Mouse (Mus musculus): ENCODE measurements at regions not wholly inside any gene's neighbourhood (a gene's known extent, or its start where the extent isn't known, plus 50 kb on each side); places are given as distances from the start of the nearest gene placed in this dataset.
A peak's percentile ranks its signal among the peaks of the same experiment; 100 is the strongest.
"Not testable (repeated sequence)": the region's sequence is repeated elsewhere in the genome, so short reads cannot be mapped to it uniquely, and the experiment has no call there.

- DNase-seq: not testable (repeated sequence)
Measured at GRCm38 (mm10) chr6:47679946-47680345, 84.8 kb upstream of the Ezh2 start.

DNA sequence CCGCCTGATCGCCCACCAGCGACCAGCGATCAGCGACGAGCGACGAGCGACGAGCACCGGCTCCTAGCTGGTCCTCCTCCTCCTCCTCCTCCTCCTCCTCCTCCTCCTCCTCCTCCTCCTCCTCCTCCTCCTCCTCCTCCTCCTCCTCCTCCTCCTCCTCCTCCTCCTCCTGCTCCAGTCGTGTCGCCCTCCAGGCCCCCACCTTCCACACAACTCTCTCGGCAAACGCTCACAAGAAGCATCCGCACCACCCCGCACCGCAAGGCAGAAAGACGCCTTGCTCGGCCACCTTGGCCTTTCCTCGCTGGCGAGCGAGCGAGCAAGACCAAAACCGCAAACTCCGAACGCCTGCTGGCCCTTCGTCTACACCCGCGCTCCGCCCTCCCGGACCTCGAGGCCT lies 77.6 kb upstream of the Ezh2 start:
- DNase-seq: peak; percentile 22

GRCm38 (mm10) chr6:47652880-47653279 lies 57.7 kb upstream of the Ezh2 start:
- DNase-seq: peak; percentile 16

GRCm38 (mm10) chr6:47651385-47651718 lies 56.2 kb upstream of the Ezh2 start:
- DNase-seq: not testable (repeated sequence)

DNA sequence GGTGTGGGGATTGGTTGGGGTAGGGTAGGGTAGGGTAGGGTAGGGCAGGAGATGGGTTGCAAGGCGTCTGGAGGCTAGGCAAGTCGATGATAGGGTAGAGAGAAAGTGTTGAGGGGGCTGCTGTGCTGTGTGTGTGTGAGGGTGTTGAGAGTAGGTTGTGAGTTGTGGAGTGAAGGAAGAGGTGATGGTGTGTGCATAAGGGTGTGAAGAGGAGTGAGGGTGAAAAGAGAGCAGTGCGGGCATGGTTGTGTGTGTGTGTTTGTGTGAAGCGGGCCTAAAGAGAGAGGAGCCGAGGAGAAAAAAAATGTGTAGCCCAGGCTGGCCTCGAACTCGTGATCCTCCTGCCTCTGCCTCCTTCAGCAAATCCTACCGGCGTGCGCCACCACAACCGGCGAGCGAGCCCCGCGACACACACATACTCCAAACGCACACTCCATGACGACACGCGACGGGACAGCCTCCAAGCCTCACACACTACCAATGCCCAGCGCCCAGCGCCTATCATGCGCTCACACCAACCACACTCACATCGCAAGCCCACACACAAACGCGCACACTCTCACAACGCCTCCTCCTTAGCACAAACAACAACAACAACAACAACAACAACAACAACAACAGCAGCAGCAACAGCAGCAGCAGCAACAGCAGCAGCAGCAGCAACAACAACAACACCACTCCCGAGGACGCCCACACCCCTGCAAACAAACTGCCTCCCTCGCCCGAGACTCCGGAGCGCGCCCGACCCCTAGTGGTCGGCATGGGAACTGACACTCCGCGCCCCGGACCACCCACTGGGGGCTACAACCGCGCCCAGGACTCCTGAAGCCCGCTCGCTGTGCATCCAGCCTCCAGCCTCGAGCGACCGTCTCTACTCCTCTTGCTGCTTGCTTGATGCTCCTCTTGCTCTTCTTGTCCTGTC lies 55.6 kb upstream of the Ezh2 start:
- DNase-seq: peak; percentile 97

DNA sequence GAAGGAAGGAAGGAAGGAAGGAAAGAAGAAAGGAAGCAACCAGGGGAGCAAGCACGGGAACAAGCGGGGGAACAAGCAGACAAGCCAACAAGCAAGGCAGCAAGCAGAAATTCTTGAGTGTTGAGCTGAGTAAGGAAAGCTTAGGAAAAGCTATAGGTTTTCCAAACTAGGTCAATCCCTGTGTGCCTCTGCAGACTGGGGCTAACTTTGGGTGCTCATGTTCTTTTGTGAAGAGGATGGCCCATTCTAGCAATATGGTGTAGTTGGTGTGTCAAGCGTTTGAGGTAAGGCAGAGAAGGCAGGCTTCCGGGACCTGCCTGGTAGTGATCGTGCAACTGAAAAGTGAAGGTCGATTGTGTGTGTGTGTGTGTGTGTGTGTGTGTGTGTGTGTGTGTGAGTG lies 54.8 kb upstream of the Ezh2 start:
- peak; percentile 0 for DNase-seq

DNA sequence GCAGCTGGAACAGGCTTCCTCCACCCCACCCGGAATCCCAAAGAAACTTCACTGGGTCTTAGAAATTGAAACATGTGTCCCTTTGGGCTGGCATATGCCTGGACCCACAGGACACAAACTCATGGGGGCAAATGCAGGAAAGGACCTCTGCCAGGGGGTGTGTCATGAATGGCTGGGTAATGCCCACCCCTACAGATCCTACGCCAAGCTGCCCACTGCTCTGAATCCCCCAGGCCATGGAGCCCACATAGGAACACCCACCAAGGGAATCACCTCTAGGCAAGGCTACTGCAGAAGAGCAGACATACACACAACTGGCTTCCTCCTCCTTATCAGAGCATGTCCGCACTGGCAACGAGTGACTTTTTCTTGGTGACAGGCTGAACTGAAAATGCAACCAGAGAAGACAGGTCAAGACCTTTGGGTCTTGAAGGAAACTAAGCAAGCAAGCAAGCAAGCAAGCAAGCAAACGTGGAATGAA lies 54.4 kb upstream of the Ezh2 start:
- no peak for DNase-seq

GRCm38 (mm10) chr6:47648899-47649298 lies 53.8 kb upstream of the Ezh2 start:
- no peak for DNase-seq

DNA sequence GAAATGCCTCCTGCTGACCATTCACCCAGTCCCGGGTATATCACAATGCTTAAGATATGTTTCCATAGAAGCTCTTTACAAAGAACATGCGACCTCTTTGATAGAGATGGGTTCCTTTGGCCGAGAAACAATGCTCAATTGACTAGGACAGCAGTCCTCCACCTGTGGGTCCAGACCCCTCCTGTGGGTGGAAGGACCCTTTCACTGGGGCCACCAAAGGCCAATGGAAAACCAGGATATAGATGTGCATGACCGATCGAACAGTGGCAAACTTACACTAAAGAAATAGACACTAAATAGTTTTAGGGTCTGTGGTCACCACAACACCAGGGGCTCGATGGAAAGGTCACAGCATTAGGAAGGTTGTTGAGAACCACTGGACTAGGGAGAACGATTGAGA lies 53.2 kb upstream of the Ezh2 start:
- no peak for DNase-seq

DNA sequence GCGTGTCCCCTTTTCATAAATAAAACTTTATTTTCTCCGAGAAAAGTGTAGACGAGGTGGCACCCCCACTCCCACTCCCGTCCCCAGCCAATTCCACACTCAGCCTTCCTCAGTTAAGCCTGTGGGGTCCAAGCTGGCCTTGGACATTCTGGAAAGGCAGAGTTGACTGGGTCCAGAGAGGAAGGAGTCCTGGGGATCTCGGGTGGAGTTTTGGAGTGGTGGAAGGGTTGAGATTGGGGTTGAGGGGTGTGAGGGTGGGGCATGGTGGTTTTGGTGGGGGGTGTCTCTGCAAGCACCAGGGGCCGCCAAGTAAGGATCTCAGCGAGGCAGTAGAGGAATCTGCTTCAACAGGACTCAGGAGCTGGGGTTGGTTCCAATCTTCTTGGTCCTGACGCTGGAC lies 52.7 kb upstream of the Ezh2 start:
- DNase-seq: peak; percentile 1

- DNase-seq: no peak
Measured at GRCm38 (mm10) chr6:47646731-47647567, 51.8 kb upstream of the Ezh2 start.

- no peak for DNase-seq
Measured at GRCm38 (mm10) chr6:47646022-47646421, 50.9 kb upstream of the Ezh2 start.

Measured in lung, postnatal 14 days (tissue).